Mouse (Mus musculus) megakaryocyte, embryonic 14.5 days (primary cell): ENCODE data around the gene Podxl. TPM values are rescaled to one million over a fixed set of nuclear protein-coding genes. Genes with fewer than 3 reads are reported as not detected.
"Not testable (repeated sequence)": the region's sequence is repeated elsewhere in the genome, so short reads cannot be mapped to it uniquely, and the experiment has no call there.

Source experiments
- H3K27me3 ChIP-seq: replicated peaks from 2 replicates; pipeline ENCODE3; 2012; ENCODE audit warnings: inconsistent platforms
- H3K36me3 ChIP-seq: replicated peaks from 2 replicates; pipeline ENCODE3; 2012; ENCODE audit warnings: low read length, inconsistent platforms, mixed read lengths
- H3K4me1 ChIP-seq: 2 replicates; pipeline ENCODE4 v1.6.1; 2012; ENCODE audit warnings: inconsistent platforms
- H3K4me3 ChIP-seq: replicated peaks from 2 replicates; pipeline ENCODE3; 2012; ENCODE audit warnings: moderate library complexity, mild to moderate bottlenecking, inconsistent platforms
- H3K9me3 ChIP-seq: 2 replicates; pipeline ENCODE4 v1.6.1; 2012; ENCODE audit warnings: inconsistent platforms
- FLI1 ChIP-seq: IDR thresholded peaks from 2 replicates; pipeline ENCODE4 v1.6.1; 2012; ENCODE audit warnings: low read length, inconsistent platforms, mixed read lengths
- GATA1 ChIP-seq: IDR thresholded peaks from 3 replicates; pipeline ENCODE4 v1.6.1; 2012; ENCODE audit warnings: mixed read lengths, low read length, inconsistent platforms, borderline replicate concordance
- polyA plus RNA-seq: library from polyadenylated mRNA; stranded (reverse); fragments of >175 nt; gene quantifications from 2 replicates; pipeline ENCODE4 v1.2.3, GENCODE M21; 2012; ENCODE audit warnings: low replicate concordance; ENCODE audit not compliant: insufficient read depth

Gene Podxl
- polyA plus RNA-seq, 1 experiment, result 27.7 TPM

- Histone ChIP-seq H3K9me3 (no peaks in the 10 kb centered on the region), H3K36me3 (no peaks in the 10 kb centered on the region), H3K27me3 (no peaks in the 10 kb centered on the region), H3K4me1 (peaks cover 77% of the 10 kb centered on the region), H3K4me3 (no peak overlapping the region)
- TF ChIP-seq FLI1, result no peak
- no peak for TF ChIP-seq GATA1
Observed at GRCm38 (mm10) chr6:31571459-31571858, 7.7 kb upstream of the Podxl start.

- Histone ChIP-seq H3K9me3 (no peaks in the 10 kb centered on the region), H3K4me1 (peaks cover 76% of the 10 kb centered on the region), H3K36me3 (no peaks in the 10 kb centered on the region), H3K27me3 (no peaks in the 10 kb centered on the region), H3K4me3 (peak overlapping the region; percentile 38)
- TF ChIP-seq GATA1 (no peak), FLI1 (no peak)
Observed at GRCm38 (mm10) chr6:31568070-31568595, 4.4 kb upstream of the Podxl start.

- H3K9me3 ChIP-seq, result no peaks in the 10 kb centered on the region
- TF ChIP-seq GATA1 (no peak), FLI1 (no peak)
- H3K36me3 ChIP-seq, result no peaks in the 10 kb centered on the region
- H3K27me3 ChIP-seq, result no peaks in the 10 kb centered on the region
- H3K4me3 ChIP-seq, result peak overlapping the region; percentile 16
- peaks cover 75% of the 10 kb centered on the region for H3K4me1 ChIP-seq
Observed at GRCm38 (mm10) chr6:31567200-31567599, 3.4 kb upstream of the Podxl start.

GRCm38 (mm10) chr6:31564901-31565391 is 1.2 kb upstream of the Podxl start:
- no peaks in the 10 kb centered on the region for H3K9me3 ChIP-seq
- peaks cover 86% of the 10 kb centered on the region for H3K4me1 ChIP-seq
- H3K4me3 ChIP-seq, result peak overlapping the region; percentile 98

GRCm38 (mm10) chr6:31564182-31564531 is 376 bp upstream of the Podxl start:
- no peak for TF ChIP-seq FLI1
- no peak for TF ChIP-seq GATA1
- peaks cover 86% of the 10 kb centered on the region for H3K4me1 ChIP-seq
- no peaks in the 10 kb centered on the region for H3K9me3 ChIP-seq
- no peaks in the 10 kb centered on the region for H3K27me3 ChIP-seq
- H3K4me3 ChIP-seq, result peak overlapping the region; percentile 98
- peaks cover 9% of the 10 kb centered on the region for H3K36me3 ChIP-seq

More at GRCm38 (mm10) chr6:31564901-31565391, 1.2 kb upstream of the Podxl start:
- no peaks in the 10 kb centered on the region for H3K27me3 ChIP-seq
- peaks cover 3% of the 10 kb centered on the region for H3K36me3 ChIP-seq
- no peak for TF ChIP-seq FLI1
- no peak for TF ChIP-seq GATA1

GRCm38 (mm10) chr6:31562371-31563080 is 1.3 kb downstream of the Podxl start:
- no peak for TF ChIP-seq FLI1
- no peak for TF ChIP-seq GATA1
- Histone ChIP-seq H3K9me3 (no peaks in the 10 kb centered on the region), H3K4me3 (peak overlapping the region; percentile 98), H3K4me1 (peaks cover 86% of the 10 kb centered on the region), H3K36me3 (peaks cover 25% of the 10 kb centered on the region), H3K27me3 (no peaks in the 10 kb centered on the region)

GRCm38 (mm10) chr6:31561948-31562347 is 1.8 kb downstream of the Podxl start:
- Histone ChIP-seq H3K4me1 (peaks cover 86% of the 10 kb centered on the region), H3K36me3 (peaks cover 28% of the 10 kb centered on the region), H3K4me3 (peak overlapping the region; percentile 98)
- not testable (repeated sequence) for H3K27me3 ChIP-seq, H3K9me3 ChIP-seq

- H3K4me1 ChIP-seq, result peaks cover 88% of the 10 kb centered on the region
- H3K36me3 ChIP-seq, result peaks cover 41% of the 10 kb centered on the region
- H3K9me3 ChIP-seq, result no peaks in the 10 kb centered on the region
Observed at GRCm38 (mm10) chr6:31560138-31560959, 3.4 kb downstream of the Podxl start.

GRCm38 (mm10) chr6:31556460-31557100 is 7.2 kb downstream of the Podxl start:
- no peak for TF ChIP-seq GATA1
- TF ChIP-seq FLI1, result no peak
- H3K4me1 ChIP-seq, result peaks cover 100% of the 10 kb centered on the region
- no peaks in the 10 kb centered on the region for H3K9me3 ChIP-seq
- H3K36me3 ChIP-seq, result peaks cover 76% of the 10 kb centered on the region
- H3K27me3 ChIP-seq, result no peaks in the 10 kb centered on the region
- H3K4me3 ChIP-seq, result no peak overlapping the region

More at GRCm38 (mm10) chr6:31560138-31560959, 3.4 kb downstream of the Podxl start:
- no peak for TF ChIP-seq GATA1
- no peak for TF ChIP-seq FLI1
- Histone ChIP-seq H3K27me3 (no peaks in the 10 kb centered on the region), H3K4me3 (peak overlapping the region; percentile 85)
